In genomic region chr5:132545761-132546160, GRCm38 (mm10) we compare ENCODE assay signal across 18 mouse cellular contexts. TPM values are rescaled to one million over a fixed set of nuclear protein-coding genes. Genes with fewer than 3 reads are reported as not detected.
DNase-seq lines count a peak whose midpoint lies in the region; ATAC-seq and TF ChIP-seq lines count a peak whose summit lies in the region.
"Had no signal": no experiment of that assay in that cellular context is flagged by ENCODE, and none has a peak within 500 bp of the region (broad histone marks: within the 10 kb centered on the region; RNA-seq: fewer than 3 reads in every experiment).

No protein-coding gene starts in this region.

- peaks cover 14% of the 10 kb centered on the region for H3K27me3 ChIP-seq in liver, adult 2 months (ENCODE audit: control insufficient read depth, insufficient read depth, low read length)
- H3K27me3 ChIP-seq in liver, embryonic 12.5 days (replicated peaks): peaks cover 50% of the 10 kb centered on the region
- H3K27me3 ChIP-seq: hindbrain, embryonic 12.5 days; neural tube, embryonic 12.5 days had no signal

- H3K9me3 ChIP-seq in liver, embryonic 12.5 days (replicated peaks): no peaks in the 10 kb centered on the region
- H3K9me3 ChIP-seq: embryonic facial prominence, embryonic 10.5 days; forebrain, embryonic 10.5 days; hindbrain, embryonic 12.5 days; limb, embryonic 15.5 days; neural tube, embryonic 12.5 days had no signal

- no peaks in the 10 kb centered on the region for H3K79me2 ChIP-seq in liver, adult 2 months (ENCODE audit: control insufficient read depth, insufficient read depth, low read length)

- peak; percentile 60 for DNase-seq in cerebellum, adult 11-12 months
- DNase-seq in cerebellum, adult 8-10 months: no peak
- peak; percentile 97 for DNase-seq in liver, adult 2 months (ENCODE audit: extremely low read depth, low read depth, low spot score)
- peak; percentile 46 for DNase-seq in brain, embryonic 14.5 days (ENCODE audit: low read depth)
- DNase-seq in heart, postnatal 14 days: peak; percentile 11 to 28
- DNase-seq in embryo, embryonic 10.5 days (ENCODE audit: low spot score): no peak
- DNase-seq: lung, postnatal 4 days; midbrain, embryonic 14.5 days; right cerebral cortex, postnatal 14 days; thymus, postnatal 25 days had no signal

- no peak for ATAC-seq in liver, embryonic 12.5 days
- ATAC-seq in granulocyte monocyte progenitor cell, adult 5-6 weeks (replicated peaks; ENCODE audit: poor library complexity, severe bottlenecking): no peak
- ATAC-seq: intestine, embryonic 16.5 days had no signal

- intact Hi-C loops in heart, postnatal 14 days (cut with DNase I): no loop called here

- peaks cover 8% of the 10 kb centered on the region for H3K4me1 ChIP-seq in liver, adult 2 months (ENCODE audit: control insufficient read depth, insufficient read depth, low read length)
- peaks cover 19% of the 10 kb centered on the region for H3K4me1 ChIP-seq in liver, embryonic 12.5 days

- no peak overlapping the region for H3K4me3 ChIP-seq in liver, adult 2 months (ENCODE audit: insufficient read depth, low read depth, low read length)
- H3K4me3 ChIP-seq in liver, embryonic 12.5 days: no peak overlapping the region
- H3K4me3 ChIP-seq: embryonic facial prominence, embryonic 10.5 days; forebrain, embryonic 10.5 days; hindbrain, embryonic 12.5 days; limb, embryonic 15.5 days; neural tube, embryonic 12.5 days had no signal

- no peak for TF ChIP-seq CTCF in liver, adult 2 months (IDR thresholded peaks at IDR 0.05; ENCODE audit: low read depth, low read length)
- no peak for TF ChIP-seq CTCF in brain, embryonic 14.5 days (IDR thresholded peaks at IDR 0.05; ENCODE audit: borderline replicate concordance, extremely low read depth, insufficient read depth, insufficient read length)

- 11% methylated on average over 1 of the region's 1 CpGs for WGBS in liver, adult 2 months
- WGBS in liver, embryonic 12.5 days (ENCODE audit: insufficient replicate concordance): 51% methylated on average over 1 of the region's 1 CpGs

- H3K36me3 ChIP-seq in liver, adult 2 months (ENCODE audit: control insufficient read depth, insufficient read depth, low read length): no peaks in the 10 kb centered on the region
- H3K36me3 ChIP-seq in liver, embryonic 12.5 days: no peaks in the 10 kb centered on the region
- H3K36me3 ChIP-seq: embryonic facial prominence, embryonic 10.5 days; forebrain, embryonic 10.5 days; hindbrain, embryonic 12.5 days; limb, embryonic 15.5 days; neural tube, embryonic 12.5 days had no signal

- no peak for TF ChIP-seq POLR2A in liver, adult 2 months (IDR thresholded peaks at IDR 0.05; ENCODE audit: extremely low read depth, insufficient read depth, low read length)
- no peak for TF ChIP-seq POLR2A in brain, embryonic 14.5 days (IDR thresholded peaks at IDR 0.05; ENCODE audit: borderline replicate concordance, extremely low read depth, insufficient read depth, insufficient read length, poor library complexity, severe bottlenecking)

- no peak overlapping the region for H3K9ac ChIP-seq in liver, adult 2 months (ENCODE audit: low read depth, low read length)
- H3K9ac ChIP-seq in liver, embryonic 12.5 days: no peak overlapping the region
- H3K9ac ChIP-seq: hindbrain, embryonic 12.5 days; limb, embryonic 15.5 days; neural tube, embryonic 12.5 days had no signal

- no peak overlapping the region for H3K4me2 ChIP-seq in liver, embryonic 12.5 days
- H3K4me2 ChIP-seq: hindbrain, embryonic 12.5 days; limb, embryonic 15.5 days; neural tube, embryonic 12.5 days had no signal

- H3K27ac ChIP-seq in liver, adult 2 months (replicated peaks; ENCODE audit: insufficient read depth, low read depth, low read length): no peak overlapping the region
- H3K27ac ChIP-seq in liver, embryonic 12.5 days: no peak overlapping the region
- H3K27ac ChIP-seq: embryonic facial prominence, embryonic 10.5 days; forebrain, embryonic 10.5 days; hindbrain, embryonic 12.5 days; limb, embryonic 15.5 days; neural tube, embryonic 12.5 days had no signal

RNA-seq across cellular contexts. Expression of gene Auts2, which starts 2.6 kb away (rescaled TPM):
- 0.37 and 0.60 TPM in 2 replicates for total RNA-seq in liver, adult 2 months (2014; rRNA removed)
- polyA plus RNA-seq in liver, adult 2 months (2012; rRNA removed): 0.35 and 0.51 TPM in 2 replicates
- polyA plus RNA-seq in liver, embryonic 12.5 days (2016; fragmentation: Nextera tagmentation; extraction: Ambion mirVana): 4.4 and 5.4 TPM in 2 replicates
- polyA plus RNA-seq in brain, embryonic 14.5 days (2012; rRNA removed): 91.8 and 122 TPM in 2 replicates
- total RNA-seq in heart, postnatal 14 days (2021): 10 to 100 TPM; 43.1 to 47.3 TPM
- 13.2 and 109 TPM in 2 replicates for total RNA-seq in granulocyte monocyte progenitor cell, adult 5-6 weeks (2014; fragmentation: Nextera tagmentation)
- 0.62 and 3.1 TPM in 2 replicates for total RNA-seq in granulocyte monocyte progenitor cell, adult 5-6 weeks (2017)

Comparison
In these comparisons a context has a peak if more than half of its experiments do, and no peak if none do; other contexts are left out.
1. DNase-seq: peak in cerebellum, adult 11-12 months (single experiment), liver, adult 2 months (single experiment), brain, embryonic 14.5 days (single experiment) and heart, postnatal 14 days (2 of 2); none in cerebellum, adult 8-10 months (single experiment) and embryo, embryonic 10.5 days (single experiment).